Mouse (Mus musculus): ENCODE results near the gene Osm.

DNA sequence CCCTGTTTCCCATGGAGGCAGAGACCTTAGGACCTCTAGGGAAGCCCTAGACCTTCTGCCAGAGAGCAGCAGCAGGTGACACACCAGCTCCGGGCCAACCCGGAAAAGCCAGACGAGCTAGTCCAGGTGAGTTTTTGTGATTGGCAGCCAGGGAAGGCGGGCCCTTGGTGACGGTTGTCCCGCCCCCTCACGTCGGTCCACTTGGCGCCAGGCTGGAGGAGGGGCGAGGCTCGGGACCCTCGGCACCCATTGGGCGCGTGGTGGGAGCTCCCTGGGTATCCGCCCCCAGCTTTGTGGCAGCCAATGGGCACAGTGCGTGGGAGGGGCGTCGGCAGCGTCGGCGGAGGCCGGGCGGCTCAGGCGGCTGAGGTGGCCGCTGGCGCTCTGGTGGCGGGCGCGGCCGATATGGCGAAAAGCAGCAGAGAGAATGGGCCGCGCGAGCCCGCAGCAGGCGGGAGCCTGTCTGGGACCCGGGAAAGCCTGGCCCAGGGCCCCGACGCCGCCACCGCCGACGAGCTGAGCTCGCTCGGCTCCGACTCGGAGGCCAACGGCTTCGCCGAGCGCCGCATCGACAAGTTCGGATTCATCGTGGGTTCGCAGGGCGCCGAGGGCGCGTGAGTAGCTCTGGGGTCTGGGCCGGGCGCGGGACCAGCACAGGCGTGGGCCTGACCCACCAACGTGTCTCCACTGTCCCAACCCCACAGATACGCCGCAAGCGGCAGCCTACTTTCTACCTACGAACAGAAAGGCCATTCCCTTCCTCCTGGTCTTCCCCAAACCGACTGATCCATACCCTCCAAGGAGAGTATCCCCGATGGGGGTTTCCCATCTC is 49.5 kb upstream of the Osm start, which contains the start of gene Tbc1d10a:
- TF ChIP-seq CTCF (IDR thresholded peaks at IDR 0.05; ENCODE audit: low read depth, low read length) (0 out of 2 replicates have a peak, but pooled peaks have one; percentile 0), POLR2A (IDR thresholded peaks at IDR 0.05; ENCODE audit: extremely low read depth, insufficient read depth, low read length) (peak; percentile 92)
